Mouse (Mus musculus) testis, postnatal 10 days (tissue): ENCODE results near the gene Edem3.
"Not testable (repeated sequence)": the region's sequence is repeated elsewhere in the genome, so short reads cannot be mapped to it uniquely, and the experiment has no call there.

ENCODE experiments used
- DNase-seq: peaks from one replicate; pipeline ENCODE4 v3.0.0; 2021; ENCODE audit warnings: low spot score

Gene Edem3

DNA sequence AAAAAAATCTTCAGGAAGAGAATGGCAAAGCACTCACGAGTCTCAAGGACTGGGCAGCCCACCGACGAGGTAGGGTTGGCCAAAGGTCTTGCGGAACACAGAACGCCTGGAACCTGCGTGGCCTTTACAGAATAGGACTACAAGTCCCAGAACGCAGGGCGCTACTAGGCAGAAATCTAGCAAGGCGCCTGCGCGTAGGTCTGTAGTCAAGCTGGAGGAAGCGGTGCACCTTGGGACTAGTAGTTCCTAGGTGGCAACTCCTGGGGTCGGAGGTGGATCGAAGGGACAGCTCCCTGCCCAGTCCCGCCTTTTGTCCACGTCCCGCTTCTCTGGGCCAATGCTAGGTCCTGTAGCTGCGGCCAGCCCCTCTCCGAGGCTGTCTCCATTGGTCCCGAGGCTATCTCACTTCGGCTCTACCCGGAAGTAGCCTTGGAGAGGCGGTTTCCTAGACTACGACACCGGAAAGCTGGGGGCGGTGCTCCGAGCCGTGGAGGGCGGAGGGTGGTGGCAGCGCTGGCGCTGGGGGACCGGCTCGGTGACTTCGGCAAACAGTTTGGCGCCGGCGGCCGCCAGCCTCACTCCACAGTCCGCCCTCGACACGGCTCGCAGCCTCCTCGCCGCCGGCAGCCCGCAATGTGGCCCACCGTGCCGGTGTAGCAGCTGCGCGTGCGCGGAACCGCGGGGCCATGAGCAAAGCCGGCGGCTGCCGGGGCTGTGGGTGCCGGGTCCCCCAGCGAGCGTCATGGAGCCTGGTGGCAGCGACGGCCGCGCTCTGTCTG is at the start of gene Edem3:
Edem3 (plus strand) TSS at position 491 of the 779 bp plus-strand sequence.
- DNase-seq = peak; percentile 96

DNA sequence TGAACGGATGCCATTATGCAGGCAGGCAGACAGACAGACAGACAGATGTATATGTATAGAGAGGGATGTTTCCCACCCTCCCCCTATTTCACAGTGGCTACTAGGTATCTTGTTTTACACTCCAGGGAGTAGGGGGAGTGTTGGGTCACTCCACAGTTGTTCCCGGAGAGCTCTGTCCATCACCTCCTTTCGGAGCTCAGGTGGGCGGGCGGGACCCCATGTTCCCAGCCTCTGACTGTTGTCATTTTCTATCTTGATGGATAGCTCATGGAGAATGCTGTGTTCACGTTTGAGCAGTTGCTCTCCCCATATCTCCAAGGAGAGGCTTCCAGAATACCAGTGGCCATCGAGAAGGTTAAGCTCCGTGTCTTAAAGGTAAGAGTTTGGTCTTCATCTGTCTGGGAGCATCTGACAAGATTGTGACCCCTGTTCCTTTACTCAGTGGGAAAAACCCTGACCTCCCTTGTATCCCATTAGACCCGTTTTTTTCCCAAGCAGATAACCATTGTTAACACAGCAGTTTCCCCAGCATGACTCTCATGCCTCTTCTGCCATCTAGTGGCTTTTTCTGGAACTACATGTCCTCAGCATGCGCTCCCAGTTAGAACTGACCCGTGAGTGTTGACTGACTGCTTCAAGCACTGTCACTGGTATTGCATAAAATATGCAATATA is 49.3 kb upstream of the Edem3 start:
- DNase-seq = peak; percentile 86

DNA sequence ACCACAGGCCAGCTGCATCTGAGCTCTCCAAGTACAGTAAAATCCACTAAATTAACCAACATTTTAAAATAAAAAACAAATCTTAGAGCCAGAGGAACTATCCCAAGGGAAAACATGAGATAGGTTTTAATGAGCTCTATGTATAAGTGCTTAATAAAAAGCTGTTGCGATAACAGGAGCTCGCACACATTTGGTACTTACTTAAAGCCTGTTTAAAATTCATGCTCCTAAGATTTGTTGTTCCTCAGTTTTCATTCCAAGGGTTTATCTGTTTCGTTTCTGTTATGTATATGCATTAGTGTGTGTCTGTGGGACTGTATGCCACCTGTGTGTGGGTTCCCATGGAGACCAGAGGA is 48.8 kb upstream of the Edem3 start:
- DNase-seq = no peak

DNA sequence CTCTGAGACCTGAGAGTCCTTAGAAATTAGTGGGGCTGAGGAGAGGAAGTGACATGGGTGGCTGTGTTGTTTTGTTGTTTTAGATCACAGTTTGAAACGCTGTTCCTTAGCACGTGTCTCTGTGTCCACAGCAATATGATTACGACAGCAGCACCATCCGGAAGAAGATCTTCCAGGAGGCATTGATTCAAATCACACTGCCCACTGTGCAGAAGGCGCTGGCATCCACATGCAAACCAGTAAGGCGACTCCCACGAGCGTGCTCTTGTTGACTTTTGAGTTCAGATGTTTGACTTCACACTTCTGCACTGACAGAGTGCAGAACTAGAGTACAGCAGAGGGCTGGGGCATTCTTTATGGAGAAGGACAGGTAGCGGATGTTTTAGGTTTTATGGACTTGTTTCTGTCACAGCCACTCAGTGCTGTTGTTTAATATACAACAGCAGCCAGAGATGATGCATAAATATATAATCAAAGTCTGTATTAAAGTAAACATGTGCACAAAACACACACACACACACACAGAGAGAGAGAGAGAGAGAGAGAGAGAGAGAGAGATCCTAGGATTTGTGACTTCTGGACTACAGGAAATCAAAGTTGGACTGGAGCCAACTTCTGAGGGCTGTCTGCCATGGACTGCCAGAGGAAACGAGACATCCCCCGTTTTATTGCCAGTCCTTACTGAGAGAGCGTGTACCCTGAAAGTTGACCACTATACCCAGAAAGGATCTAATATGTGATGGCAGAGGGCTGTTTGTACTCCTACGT is 46.0 kb upstream of the Edem3 start:
- no peak for DNase-seq

DNA sequence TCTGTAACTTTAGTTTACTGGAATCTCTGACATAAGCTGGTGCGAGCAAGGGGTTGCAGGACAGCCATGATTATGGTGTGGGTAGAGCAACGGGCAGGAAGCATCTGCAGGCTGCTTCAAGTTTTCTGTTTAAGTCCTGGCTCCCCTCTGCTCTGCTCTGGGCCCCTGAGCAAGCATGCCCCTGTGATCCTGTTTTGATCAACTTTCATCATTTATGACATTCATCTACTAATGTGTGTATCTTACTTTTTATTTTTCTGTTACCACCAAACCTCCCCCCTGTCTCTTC is 45.5 kb upstream of the Edem3 start:
- no peak for DNase-seq

DNA sequence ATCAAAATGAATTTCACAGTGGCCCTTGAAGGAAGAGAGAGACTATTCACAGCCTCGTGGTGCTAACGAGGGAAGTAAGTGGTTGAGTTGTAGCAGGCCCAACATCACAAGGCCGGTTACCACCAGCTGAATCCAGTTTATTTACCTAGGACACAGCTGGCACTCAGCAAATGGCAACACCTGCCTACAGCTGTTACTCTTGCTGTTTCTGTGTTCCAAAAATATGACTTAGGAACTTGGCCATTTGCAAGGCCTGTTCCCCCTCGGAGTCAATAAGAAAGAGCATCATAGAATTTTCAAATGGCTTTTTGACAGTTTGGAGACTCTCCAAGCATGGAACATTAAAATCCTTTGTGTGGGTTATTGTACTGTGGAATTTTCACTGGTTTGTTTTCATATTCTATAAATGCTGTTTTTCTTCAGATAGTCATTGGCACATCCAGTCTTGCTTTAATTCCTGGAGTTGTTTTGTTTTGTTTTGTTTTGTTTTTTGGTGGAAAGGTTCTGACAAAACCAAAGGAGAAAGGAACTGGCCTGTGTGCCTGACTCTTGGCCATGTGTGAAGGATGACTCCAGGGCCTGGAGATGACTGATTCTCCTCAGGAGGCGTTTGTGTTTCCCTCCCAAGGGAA is 44.6 kb upstream of the Edem3 start:
- no peak for DNase-seq

DNA sequence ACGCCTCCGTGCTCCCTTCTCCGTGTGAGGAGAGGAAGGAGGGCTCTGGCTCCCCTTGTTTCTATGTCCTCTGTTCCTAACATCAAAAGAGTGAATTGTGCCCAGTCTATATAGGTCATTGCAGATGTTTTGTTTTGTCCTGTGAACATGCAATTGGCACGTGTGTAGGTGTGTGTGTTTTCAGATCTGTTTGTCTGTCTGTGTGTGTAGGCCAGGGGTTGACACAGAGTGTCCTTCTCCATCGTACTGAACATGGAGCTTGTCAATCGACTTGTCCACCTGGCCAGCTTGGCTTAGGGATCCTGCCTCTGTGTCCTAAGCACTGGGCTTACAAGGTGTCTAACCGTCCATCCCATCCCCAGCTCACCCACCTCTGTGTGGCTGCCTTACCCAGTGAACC is 44.1 kb upstream of the Edem3 start:
- DNase-seq = no peak

DNA sequence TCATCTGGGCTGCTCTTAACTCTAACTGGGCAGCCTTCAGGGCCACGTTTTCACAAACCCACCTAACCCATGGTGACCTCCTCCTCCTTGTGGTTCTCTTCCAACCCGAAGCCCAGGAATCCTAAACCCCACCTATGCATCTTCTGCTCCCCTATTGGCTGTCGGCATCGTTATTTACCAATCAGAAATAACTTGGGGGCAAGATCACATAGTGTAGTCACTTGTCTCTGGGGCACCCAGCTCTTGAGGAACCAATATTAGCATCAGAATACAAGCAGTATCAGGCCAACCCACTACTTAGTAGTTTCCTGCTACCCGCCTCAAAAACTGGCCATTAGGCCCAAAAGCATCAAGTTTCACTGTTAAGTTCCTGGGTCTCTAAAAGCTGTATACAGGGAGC is 42.5 kb upstream of the Edem3 start:
- DNase-seq = no peak

DNA sequence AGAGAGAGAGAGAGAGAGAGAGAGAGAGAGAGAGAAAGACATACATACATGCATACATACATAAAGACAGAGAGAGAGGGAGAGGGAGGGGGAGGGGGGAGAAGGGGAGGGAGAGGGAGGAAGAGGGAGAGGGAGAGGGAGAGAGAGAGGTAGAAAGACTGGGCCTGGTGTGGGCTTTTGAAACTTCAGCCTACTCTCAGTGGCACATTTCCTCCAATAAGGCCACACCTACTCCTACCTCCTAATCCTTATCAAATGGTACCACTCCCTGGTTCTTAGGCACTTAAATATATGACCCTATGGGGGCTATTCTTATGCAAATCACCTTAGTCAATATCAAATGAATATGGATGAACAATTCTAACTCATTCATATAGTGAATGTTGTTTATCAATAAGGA is 41.5 kb upstream of the Edem3 start:
- no peak for DNase-seq

DNA sequence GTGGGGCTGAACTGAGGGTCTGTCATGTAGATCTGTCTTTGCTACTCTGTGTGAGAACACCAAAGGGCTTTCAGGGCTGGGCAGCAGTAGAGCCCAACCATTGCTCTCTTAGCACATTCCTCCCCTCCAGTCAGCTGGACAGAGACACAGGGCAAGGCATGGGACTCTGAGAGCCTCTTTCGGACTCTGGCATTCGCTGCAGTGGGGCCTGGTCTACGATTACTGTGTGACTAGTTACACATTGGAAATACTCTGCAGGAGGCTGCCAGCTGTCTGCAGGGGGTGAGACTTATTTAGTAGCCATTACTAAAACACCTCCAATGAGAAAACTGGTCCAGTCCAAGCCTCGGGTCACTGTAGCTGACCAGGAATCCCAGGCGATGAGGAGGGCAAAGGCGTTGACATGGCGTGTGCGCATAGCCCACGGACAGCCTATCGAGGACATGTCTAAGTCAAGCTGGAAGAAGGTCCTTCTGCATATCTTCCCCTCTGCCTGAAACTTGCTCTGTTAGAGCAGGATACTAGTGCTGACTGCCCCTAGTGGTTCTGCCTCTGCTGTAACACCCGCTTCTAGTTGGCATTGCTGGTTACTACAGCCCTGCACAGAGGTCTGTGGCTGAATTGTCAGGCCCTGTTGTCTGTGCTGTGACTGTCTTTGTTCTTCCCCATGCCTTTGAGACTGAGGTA is 39.0 kb upstream of the Edem3 start:
- no peak for DNase-seq

DNA sequence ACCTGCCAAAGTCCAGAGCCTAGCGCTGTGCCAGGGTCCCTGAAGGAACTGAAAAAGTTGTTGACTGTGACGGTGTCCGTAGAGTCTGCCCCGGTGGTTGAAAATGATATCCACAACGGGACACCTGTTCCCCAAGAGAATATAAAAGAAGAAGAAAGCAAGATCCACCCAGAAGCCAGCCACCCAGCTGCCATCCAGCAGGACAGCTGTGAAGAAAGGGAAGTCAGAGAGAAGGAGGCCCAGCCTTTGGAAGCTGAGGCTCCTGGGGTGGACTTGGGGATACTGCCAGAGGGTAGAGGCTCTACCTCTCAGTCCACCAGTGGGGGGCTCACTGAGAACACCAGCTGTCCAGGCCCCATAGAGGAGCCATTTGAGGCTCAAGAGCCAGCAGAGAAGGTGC is 37.5 kb upstream of the Edem3 start:
- DNase-seq = no peak

DNA sequence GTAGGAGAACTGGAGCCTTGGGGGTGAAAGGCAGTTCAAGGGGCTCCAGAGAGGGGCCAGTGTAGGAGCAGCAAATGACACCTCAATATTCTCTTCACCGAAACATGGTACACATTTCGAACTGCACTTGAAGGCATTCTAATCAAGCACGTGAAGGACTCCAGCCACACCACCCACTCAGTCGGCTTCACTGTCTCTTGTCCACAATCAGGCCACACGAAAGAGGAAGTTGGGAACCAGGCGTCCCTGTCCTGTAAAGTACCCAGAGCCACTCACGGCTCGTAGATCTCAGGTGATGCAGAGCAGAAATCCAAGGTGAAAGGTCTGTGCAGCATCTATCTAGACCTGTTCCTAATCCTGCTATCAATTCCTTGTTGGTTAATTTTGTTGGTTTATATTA is 36.6 kb upstream of the Edem3 start:
- DNase-seq = no peak

DNA sequence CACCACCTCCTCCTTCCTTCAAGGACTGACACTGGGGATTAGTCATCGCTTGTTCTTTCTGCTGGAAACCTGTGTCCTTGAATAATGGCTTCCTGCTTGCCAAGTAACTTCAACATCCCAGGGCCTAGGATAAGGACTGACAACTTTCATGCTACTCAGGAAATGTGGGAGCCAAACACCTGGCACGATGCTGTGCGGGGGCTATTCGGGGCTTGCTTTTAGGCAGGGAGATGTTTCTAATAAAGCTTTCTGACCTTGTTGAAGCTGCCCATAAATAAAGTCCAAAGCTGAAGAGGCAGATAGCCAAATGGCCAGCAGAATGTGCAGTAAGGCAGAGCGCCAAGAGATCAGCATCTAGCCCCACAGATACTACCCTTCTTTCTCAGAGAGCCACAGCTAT is 35.3 kb upstream of the Edem3 start:
- DNase-seq = peak; percentile 53

DNA sequence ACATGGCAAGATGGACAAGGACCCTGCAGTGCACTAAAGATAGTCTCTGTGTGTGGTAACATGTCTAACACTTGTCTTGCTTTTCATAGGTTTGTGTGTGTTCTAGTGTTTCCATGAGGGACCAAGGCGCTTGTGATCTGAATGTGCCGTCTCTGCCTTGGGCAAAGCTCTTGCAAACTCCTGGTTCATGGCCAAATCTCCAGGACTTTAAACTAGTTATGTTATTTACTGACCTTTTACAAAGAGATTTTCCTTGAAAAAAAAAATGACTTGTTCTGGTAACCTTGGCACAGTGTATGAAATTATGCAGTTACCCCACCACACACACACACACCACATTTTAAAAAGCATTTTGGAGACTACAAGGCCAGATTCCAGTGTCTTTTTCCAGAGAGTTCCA is 34.6 kb upstream of the Edem3 start:
- no peak for DNase-seq

DNA sequence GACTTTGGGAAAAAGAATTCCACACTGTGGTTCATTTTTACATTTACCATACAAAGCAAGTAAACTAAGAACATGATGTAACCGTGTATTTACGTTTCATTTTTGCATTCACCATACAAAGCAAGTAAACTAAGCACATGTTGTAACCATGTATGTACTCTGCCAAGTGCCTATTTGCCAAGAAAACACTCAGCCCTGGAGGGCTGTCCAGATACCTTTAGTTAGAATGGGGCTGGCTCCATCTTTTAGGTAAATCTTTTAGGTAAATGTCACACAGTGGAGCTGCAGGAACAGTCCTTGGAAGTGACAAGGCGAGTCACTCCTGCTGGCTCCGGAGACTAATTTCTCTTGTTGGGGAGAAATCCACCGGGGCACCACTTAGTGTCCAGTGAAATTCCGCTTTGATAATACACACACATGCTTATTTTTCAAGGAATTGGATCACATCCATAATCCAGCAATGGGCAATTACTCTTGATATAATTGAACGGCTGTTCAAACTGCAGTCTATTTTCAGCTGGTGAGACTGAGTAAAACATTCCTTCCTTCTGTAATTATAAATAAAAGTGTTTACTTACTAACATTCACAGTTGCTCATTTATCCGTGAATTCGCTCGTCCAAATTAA is 33.7 kb upstream of the Edem3 start:
- DNase-seq = no peak

DNA sequence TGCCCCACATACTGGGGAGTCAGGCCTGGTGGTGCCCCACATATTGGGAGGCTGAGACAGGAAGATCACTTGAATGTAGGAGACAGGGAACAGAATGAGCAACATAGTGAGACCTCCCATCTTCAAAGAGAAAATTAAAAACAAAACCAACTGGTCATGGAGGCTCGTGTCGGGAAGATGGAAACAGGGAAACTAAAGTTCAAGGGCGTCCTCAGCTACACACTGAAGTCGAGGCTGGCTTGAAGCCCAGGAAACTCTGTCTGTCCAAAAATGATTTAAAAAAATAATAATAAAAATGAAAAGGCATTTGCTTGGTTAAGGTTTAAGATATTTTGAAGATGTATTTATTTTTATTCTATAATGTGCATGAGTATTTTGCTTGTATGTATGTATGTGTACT is 31.4 kb upstream of the Edem3 start:
- DNase-seq = no peak

DNA sequence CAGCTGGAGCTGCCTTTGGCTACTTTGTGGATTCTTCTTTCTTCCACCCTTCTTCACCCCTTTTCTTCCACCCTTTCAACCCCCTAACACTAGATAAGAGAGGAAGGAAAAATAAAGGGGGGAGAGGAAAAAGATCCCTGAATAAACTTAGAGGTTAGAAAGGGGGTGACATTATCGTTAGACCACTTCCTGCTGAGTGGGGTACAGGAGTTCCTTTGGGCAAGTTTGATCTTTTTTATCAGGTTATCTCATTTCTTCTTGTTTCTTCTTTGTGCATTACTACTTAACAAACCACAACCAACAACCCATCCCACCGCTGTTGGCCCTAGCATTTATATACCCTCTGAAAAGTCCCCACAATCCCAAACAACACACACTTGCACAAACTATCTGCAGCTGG is 29.6 kb upstream of the Edem3 start:
- no peak for DNase-seq

DNA sequence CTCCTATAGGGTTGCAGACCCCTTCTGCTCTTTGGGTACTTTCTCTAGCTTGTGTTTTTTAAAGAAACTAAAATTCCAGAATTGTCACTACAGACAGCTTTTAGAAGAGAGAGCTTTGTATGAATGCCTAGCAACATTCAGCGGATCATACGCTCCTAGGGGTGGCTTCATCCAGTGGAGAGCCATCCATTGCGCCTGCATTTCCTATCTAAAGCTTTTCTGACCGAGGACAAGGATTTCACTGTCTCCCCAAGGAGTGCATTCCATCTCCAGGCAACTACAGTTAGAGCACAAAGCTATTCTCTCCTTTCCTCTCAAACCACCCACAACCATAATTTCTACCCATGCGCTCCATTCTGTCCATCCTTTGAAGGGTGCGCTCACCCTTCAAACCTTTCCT is 28.8 kb upstream of the Edem3 start:
- no peak for DNase-seq

DNA sequence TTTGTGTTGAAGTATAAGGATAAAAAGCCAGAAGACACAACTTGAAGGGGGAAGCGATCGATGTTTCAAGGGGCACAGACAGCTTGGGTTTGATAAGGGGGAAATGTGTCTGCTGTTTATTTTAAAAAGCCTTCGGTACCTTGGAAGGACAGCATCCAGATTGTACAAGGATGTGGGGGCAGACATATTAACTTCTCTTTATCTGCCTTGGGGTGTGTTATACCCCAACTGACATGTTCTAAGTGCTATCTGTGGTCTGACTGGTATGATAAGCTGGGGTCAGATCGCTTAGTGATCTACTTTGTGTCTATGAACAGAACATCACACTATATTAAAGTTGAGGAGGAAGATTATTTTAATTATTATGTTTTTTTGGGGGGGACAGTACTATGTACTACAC is 27.0 kb upstream of the Edem3 start:
- DNase-seq = no peak

DNA sequence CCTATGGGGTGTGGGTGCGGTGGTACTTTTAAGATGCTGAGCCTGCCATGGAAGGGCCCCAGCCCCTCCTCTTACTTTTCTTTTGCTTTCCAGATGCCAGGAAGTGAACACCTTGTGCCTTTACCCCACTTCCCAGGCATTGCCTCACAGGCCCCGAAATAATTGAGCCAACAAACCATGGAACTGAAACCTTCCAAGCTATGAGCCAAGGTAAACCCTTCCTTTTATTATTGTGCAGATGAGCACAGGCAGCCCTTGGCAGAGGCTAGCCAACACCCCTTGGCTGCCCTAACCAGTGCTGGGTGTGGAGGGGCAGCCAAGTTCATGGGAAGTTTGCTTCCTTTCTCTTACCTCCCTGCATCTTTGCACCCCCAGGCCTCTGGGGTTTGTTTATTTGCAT is 18.0 kb upstream of the Edem3 start:
- no peak for DNase-seq

DNA sequence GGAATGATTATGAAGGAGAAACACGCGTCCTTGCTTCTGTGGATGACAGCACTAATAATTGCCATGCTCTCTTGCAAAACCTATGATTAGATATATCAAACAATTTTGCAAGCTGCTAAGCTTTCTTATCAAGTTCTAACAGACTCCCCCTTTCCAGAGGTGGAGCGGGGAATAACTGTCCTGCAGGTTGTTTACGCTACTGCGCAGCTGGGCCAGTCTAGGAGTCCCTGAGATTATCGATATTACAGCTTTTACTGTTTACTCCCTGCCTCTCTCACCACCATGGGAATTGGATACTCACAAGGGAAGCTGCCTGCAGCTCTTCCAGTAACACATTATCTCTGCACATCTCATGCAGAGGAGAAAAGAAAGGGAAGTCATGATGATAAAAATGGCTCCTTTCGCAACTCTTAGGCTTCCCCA is 14.0 kb upstream of the Edem3 start:
- DNase-seq = no peak

DNA sequence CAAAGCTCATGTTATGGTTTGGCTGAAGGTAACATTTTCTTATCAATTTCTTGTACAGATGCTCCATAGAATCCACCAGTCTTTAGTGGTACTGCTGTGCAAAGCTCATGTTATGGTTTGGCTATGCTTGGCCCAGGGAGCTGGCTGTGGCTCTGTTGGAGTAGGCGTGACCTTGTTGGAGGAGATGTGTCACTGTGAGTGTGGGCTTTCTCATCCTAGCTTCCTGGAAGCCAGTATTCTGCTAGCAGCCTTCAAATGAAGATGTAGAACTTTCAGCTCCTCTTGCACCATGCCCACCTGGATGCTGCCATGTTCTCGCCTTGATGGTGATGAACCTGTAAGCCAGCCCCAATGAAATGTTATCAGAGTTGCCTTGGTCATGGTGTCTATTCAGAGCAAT is 5.3 kb upstream of the Edem3 start:
- not testable (repeated sequence) for DNase-seq
